Mouse (Mus musculus) kidney, embryonic 15.5 days (tissue): ENCODE results near the gene Bcl2l10. TPM values are rescaled to one million over a fixed set of nuclear protein-coding genes. Genes with fewer than 3 reads are reported as not detected.
"Not testable (repeated sequence)": the region's sequence is repeated elsewhere in the genome, so short reads cannot be mapped to it uniquely, and the experiment has no call there.

Source experiments
- ATAC-seq: fragments of 200-750 bp; cut with Nextera tagmentation; replicated peaks from 2 replicates; pipeline ENCODE4 v1.8.0; 2017; ENCODE audit warnings: moderate TSS enrichment; ENCODE audit not compliant: low FRiP score
- H3K27ac ChIP-seq: fragments of 300-500 bp; sonication (generic); 2 replicates; pipeline ENCODE4 v1.5.1; 2015; ENCODE audit warnings: mild to moderate bottlenecking, inconsistent platforms
- H3K27me3 ChIP-seq: fragments of 300-500 bp; sonication (generic); 2 replicates; pipeline ENCODE4 v1.6.1; 2015; ENCODE audit warnings: inconsistent platforms
- H3K36me3 ChIP-seq: fragments of 300-500 bp; sonication (generic); 2 replicates; pipeline ENCODE4 v1.6.1; 2015; ENCODE audit warnings: inconsistent platforms
- H3K4me1 ChIP-seq: fragments of 300-500 bp; sonication (generic); 2 replicates; pipeline ENCODE4 v1.6.1; 2015; ENCODE audit warnings: inconsistent platforms
- H3K4me2 ChIP-seq: fragments of 300-500 bp; sonication (generic); 2 replicates; pipeline ENCODE4 v1.6.1; 2015; ENCODE audit warnings: moderate library complexity, mild to moderate bottlenecking, inconsistent platforms
- H3K4me3 ChIP-seq: fragments of 300-500 bp; sonication (generic); replicated peaks from 2 replicates; pipeline ENCODE4 v1.5.1; 2015; ENCODE audit warnings: mild to moderate bottlenecking, inconsistent platforms
- H3K9ac ChIP-seq: fragments of 300-500 bp; sonication (generic); 2 replicates; pipeline ENCODE4 v1.6.1; 2015; ENCODE audit warnings: mild to moderate bottlenecking, inconsistent platforms
- H3K9me3 ChIP-seq: fragments of 300-500 bp; sonication (generic); replicated peaks from 2 replicates; pipeline ENCODE4 v1.6.1; 2016; ENCODE audit warnings: inconsistent platforms
- WGBS: fragments of 180-500 bp; shearing (Covaris S2); methylation state at CpG from one replicate; pipeline ENCODE4 v1.1.7; 2015; ENCODE audit warnings: mixed read lengths; 5-methylcytosine and 5-hydroxymethylcytosine counted together
- polyA plus RNA-seq: library from polyadenylated mRNA; unstranded; fragments of >200 nt; fragmentation: Nextera tagmentation; extraction: Ambion mirVana; gene quantifications from 2 replicates; pipeline ENCODE4 v1.2.1, GENCODE M21; 2015

The Bcl2l10 gene
- polyA plus RNA-seq, 1 experiment from 2014 or later = not detected

DNA sequence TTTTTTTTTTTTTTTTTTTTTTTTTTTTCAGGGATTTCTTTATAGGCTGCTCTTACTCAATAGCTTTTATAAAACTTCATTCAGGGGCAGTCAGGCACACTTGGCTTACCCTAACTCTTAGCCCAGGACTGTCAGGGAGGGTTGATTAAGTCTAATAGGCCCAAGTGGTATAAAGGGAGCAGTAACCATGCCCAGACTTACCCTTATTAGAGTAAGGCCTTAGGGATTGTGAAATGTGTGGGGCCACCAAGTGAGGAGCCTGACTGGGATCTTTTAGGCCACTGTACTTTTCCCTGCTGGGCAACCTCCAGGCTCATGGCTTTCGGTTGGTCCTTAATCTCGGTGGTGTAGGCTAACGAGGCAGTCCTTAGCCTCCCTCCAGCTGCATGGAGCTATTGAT, 1.1 kb downstream of the Bcl2l10 start:
- Histone ChIP-seq H3K9ac (no peak overlapping the region), H3K27me3 (no peaks in the 10 kb centered on the region), H3K9me3 (no peaks in the 10 kb centered on the region), H3K4me1 (no peaks in the 10 kb centered on the region), H3K27ac (no peak overlapping the region), H3K4me2 (no peak overlapping the region), H3K4me3 (no peak overlapping the region), H3K36me3 (0 out of 2 replicates have a peak, but pooled peaks cover 9% of the 10 kb centered on the region)
- ATAC-seq = no peak
- 83% methylated on average over 3 of the region's 3 CpGs for WGBS

- Histone ChIP-seq H3K4me3 (no peak overlapping the region), H3K36me3 (no peaks in the 10 kb centered on the region), H3K9ac (no peak overlapping the region), H3K4me1 (no peaks in the 10 kb centered on the region), H3K27me3 (no peaks in the 10 kb centered on the region), H3K27ac (no peak overlapping the region), H3K4me2 (no peak overlapping the region), H3K9me3 (no peaks in the 10 kb centered on the region)
- no peak for ATAC-seq
- WGBS = 83% methylated on average over 8 of the region's 8 CpGs
Observed at GRCm38 (mm10) chr9:75353094-75353493, 5.5 kb downstream of the Bcl2l10 start.

- Histone ChIP-seq H3K4me2 (no peak overlapping the region), H3K27ac (no peak overlapping the region), H3K27me3 (no peaks in the 10 kb centered on the region), H3K9ac (no peak overlapping the region), H3K4me3 (no peak overlapping the region), H3K9me3 (no peaks in the 10 kb centered on the region), H3K36me3 (no peaks in the 10 kb centered on the region), H3K4me1 (no peaks in the 10 kb centered on the region)
- 84% methylated on average over 4 of the region's 4 CpGs for WGBS
- ATAC-seq = no peak
Observed at GRCm38 (mm10) chr9:75355783-75356182, 8.2 kb downstream of the Bcl2l10 start.

GRCm38 (mm10) chr9:75357087-75357654, 9.6 kb downstream of the Bcl2l10 start:
- Histone ChIP-seq H3K9me3 (no peaks in the 10 kb centered on the region), H3K4me3 (no peak overlapping the region), H3K9ac (no peak overlapping the region), H3K4me1 (no peaks in the 10 kb centered on the region), H3K4me2 (no peak overlapping the region), H3K27me3 (no peaks in the 10 kb centered on the region), H3K27ac (no peak overlapping the region), H3K36me3 (no peaks in the 10 kb centered on the region)
- WGBS = 78% methylated on average over 9 of the region's 9 CpGs
- ATAC-seq = no peak

- H3K36me3 ChIP-seq = no peaks in the 10 kb centered on the region
- H3K9me3 ChIP-seq = no peaks in the 10 kb centered on the region
- H3K27ac ChIP-seq = no peak overlapping the region
- H3K4me1 ChIP-seq = 0 out of 2 replicates have a peak, but pooled peaks cover 2% of the 10 kb centered on the region
- H3K27me3 ChIP-seq = no peaks in the 10 kb centered on the region
- WGBS = 37% methylated on average over 5 of the region's 5 CpGs
- H3K4me3 ChIP-seq = no peak overlapping the region
- 0 out of 2 replicates have a peak, but pooled peaks have one; percentile 40 for ATAC-seq
- no peak overlapping the region for H3K4me2 ChIP-seq
- no peak overlapping the region for H3K9ac ChIP-seq
Observed at GRCm38 (mm10) chr9:75361699-75362098, 14.1 kb downstream of the Bcl2l10 start.

DNA sequence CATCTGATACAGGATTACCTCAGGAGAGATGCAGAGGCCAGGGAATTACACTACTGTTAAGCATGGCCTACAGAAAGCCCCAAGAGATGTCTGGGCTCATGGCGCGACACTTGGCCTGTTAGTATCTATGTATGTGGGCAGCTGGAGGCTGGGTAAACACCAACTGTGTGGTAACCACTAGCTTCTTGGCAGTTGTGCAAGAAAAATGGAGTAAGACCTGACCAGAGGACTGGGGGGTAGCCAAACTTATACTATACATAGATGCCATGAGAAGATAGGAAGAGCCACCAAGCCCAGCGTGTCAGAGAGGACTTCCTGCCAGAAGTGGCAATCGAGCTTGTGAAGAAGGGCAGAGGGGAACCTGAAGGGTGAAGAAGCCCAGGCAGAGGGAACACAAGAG, 14.6 kb downstream of the Bcl2l10 start:
- no peak overlapping the region for H3K27ac ChIP-seq
- WGBS = 85% methylated on average over 4 of the region's 4 CpGs
- no peak overlapping the region for H3K9ac ChIP-seq
- no peak overlapping the region for H3K4me3 ChIP-seq
- ATAC-seq = no peak
- H3K9me3 ChIP-seq = no peaks in the 10 kb centered on the region
- no peaks in the 10 kb centered on the region for H3K36me3 ChIP-seq
- 0 out of 2 replicates have a peak, but pooled peaks cover 2% of the 10 kb centered on the region for H3K4me1 ChIP-seq
- H3K4me2 ChIP-seq = no peak overlapping the region
- H3K27me3 ChIP-seq = no peaks in the 10 kb centered on the region

GRCm38 (mm10) chr9:75363001-75363400, 15.4 kb downstream of the Bcl2l10 start:
- 0 out of 2 replicates have a peak, but pooled peaks cover 2% of the 10 kb centered on the region for H3K4me1 ChIP-seq
- no peak overlapping the region for H3K4me2 ChIP-seq
- no peaks in the 10 kb centered on the region for H3K9me3 ChIP-seq
- no peak overlapping the region for H3K4me3 ChIP-seq
- H3K27me3 ChIP-seq = no peaks in the 10 kb centered on the region
- no peak overlapping the region for H3K27ac ChIP-seq
- WGBS = 66% methylated on average over 5 of the region's 5 CpGs
- H3K36me3 ChIP-seq = no peaks in the 10 kb centered on the region
- H3K9ac ChIP-seq = no peak overlapping the region
- no peak for ATAC-seq

DNA sequence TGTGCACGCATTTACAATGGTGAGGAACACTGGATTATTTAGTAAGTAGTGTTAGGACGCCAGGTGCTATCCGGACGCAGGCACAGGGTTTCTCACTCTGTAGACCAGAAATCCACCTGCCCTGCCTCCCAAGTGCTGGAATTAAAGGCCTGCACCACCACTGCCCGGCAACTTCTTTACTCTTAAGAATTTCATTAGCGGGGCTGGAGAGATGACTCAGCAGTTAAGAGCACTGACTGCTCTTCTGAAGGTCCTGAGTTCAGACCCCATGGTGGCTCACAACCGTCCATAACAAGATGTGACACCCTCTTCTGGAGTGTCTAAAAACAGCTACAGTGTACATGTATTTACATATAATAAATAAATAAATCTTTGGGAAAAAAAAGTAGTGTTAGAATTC, 16.1 kb downstream of the Bcl2l10 start:
- not testable (repeated sequence) for H3K4me3 ChIP-seq, H3K4me1 ChIP-seq, H3K36me3 ChIP-seq, H3K4me2 ChIP-seq, H3K9me3 ChIP-seq, H3K9ac ChIP-seq, ATAC-seq, H3K27me3 ChIP-seq, H3K27ac ChIP-seq
- WGBS = 70% methylated on average over 7 of the region's 7 CpGs

GRCm38 (mm10) chr9:75365195-75365594, 17.6 kb downstream of the Bcl2l10 start:
- Histone ChIP-seq H3K4me1 (0 out of 2 replicates have a peak, but pooled peaks cover 2% of the 10 kb centered on the region), H3K36me3 (no peaks in the 10 kb centered on the region), H3K4me3 (no peak overlapping the region), H3K9me3 (no peaks in the 10 kb centered on the region), H3K27ac (no peak overlapping the region), H3K9ac (no peak overlapping the region), H3K4me2 (no peak overlapping the region), H3K27me3 (no peaks in the 10 kb centered on the region)
- no peak for ATAC-seq
- 84% methylated on average over 4 of the region's 4 CpGs for WGBS

GRCm38 (mm10) chr9:75366191-75366590, 18.6 kb downstream of the Bcl2l10 start:
- no peak overlapping the region for H3K4me3 ChIP-seq

DNA sequence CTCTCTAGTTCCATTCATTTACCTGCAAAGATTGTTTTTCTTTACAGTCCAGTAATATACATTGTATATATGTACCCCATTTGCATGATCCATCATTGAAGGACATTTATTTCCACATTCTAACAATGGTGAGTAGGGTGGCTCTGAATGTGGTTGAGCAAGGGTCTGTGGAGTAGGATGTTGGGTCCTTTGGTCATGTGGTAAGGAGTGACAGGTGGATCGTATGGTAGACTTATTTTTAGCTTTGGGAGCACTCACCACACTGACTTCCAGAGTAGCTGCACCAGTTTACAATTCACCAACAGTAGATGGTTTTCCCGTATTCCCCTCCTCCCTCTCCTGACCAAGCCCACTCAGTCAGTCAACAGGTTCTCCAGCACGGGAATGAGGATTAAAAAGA, 21.2 kb downstream of the Bcl2l10 start:
- no peak overlapping the region for H3K9ac ChIP-seq
- 0 out of 2 replicates have a peak, but pooled peaks cover 2% of the 10 kb centered on the region for H3K4me1 ChIP-seq
- WGBS = 80% methylated on average over 3 of the region's 3 CpGs
- no peaks in the 10 kb centered on the region for H3K9me3 ChIP-seq
- H3K27me3 ChIP-seq = no peaks in the 10 kb centered on the region
- H3K36me3 ChIP-seq = no peaks in the 10 kb centered on the region
- H3K27ac ChIP-seq = no peak overlapping the region
- no peak for ATAC-seq
- H3K4me2 ChIP-seq = no peak overlapping the region
- H3K4me3 ChIP-seq = no peak overlapping the region

More at GRCm38 (mm10) chr9:75366191-75366590, 18.6 kb downstream of the Bcl2l10 start:
- no peak overlapping the region for H3K9ac ChIP-seq
- H3K27ac ChIP-seq = no peak overlapping the region
- H3K9me3 ChIP-seq = no peaks in the 10 kb centered on the region
- H3K27me3 ChIP-seq = no peaks in the 10 kb centered on the region
- WGBS = 59% methylated on average over 5 of the region's 5 CpGs
- no peaks in the 10 kb centered on the region for H3K36me3 ChIP-seq
- ATAC-seq = no peak
- H3K4me1 ChIP-seq = 0 out of 2 replicates have a peak, but pooled peaks cover 2% of the 10 kb centered on the region
- H3K4me2 ChIP-seq = no peak overlapping the region

GRCm38 (mm10) chr9:75375606-75376005, 28.0 kb downstream of the Bcl2l10 start:
- 93% methylated on average over 9 of the region's 9 CpGs for WGBS
- Histone ChIP-seq H3K27me3 (no peaks in the 10 kb centered on the region), H3K4me2 (no peak overlapping the region), H3K36me3 (no peaks in the 10 kb centered on the region), H3K9ac (no peak overlapping the region), H3K4me1 (no peaks in the 10 kb centered on the region), H3K9me3 (no peaks in the 10 kb centered on the region), H3K4me3 (no peak overlapping the region), H3K27ac (no peak overlapping the region)
- ATAC-seq = no peak

GRCm38 (mm10) chr9:75376428-75376827, 28.9 kb downstream of the Bcl2l10 start:
- Histone ChIP-seq H3K4me1 (no peaks in the 10 kb centered on the region), H3K9ac (no peak overlapping the region), H3K36me3 (no peaks in the 10 kb centered on the region), H3K4me3 (no peak overlapping the region), H3K27ac (no peak overlapping the region), H3K4me2 (no peak overlapping the region), H3K27me3 (no peaks in the 10 kb centered on the region), H3K9me3 (no peaks in the 10 kb centered on the region)
- 81% methylated on average over 1 of the region's 1 CpGs for WGBS
- no peak for ATAC-seq
